Mouse (Mus musculus) embryonic facial prominence, embryonic 14.5 days (tissue): ENCODE data around the gene Gm13279. TPM values are rescaled to one million over a fixed set of nuclear protein-coding genes. Genes with fewer than 3 reads are reported as not detected.
A peak's percentile ranks its signal among the peaks of the same experiment; 100 is the strongest.
"Not testable (repeated sequence)": the region's sequence is repeated elsewhere in the genome, so short reads cannot be mapped to it uniquely, and the experiment has no call there.

ENCODE experiments used
- ATAC-seq: fragments of 200-750 bp; cut with Nextera tagmentation; 2 replicates; pipeline ENCODE4 v1.8.0; 2017; ENCODE audit warnings: low read depth, moderate number of reproducible peaks, moderate TSS enrichment
- DNase-seq: peaks from one replicate; pipeline ENCODE4 v3.0.0-alpha.2; 2015; ENCODE audit warnings: low spot score
- H3K27ac ChIP-seq: fragments of 300-500 bp; sonication (generic); replicated peaks from 2 replicates; pipeline ENCODE4 v1.5.1; 2014; ENCODE audit warnings: low read depth, mild to moderate bottlenecking, low read length, moderate library complexity
- H3K27me3 ChIP-seq: fragments of 300-500 bp; sonication (generic); replicated peaks from 2 replicates; pipeline ENCODE4 v1.6.1; 2014; ENCODE audit warnings: low read length; ENCODE audit not compliant: control insufficient read depth, insufficient read depth
- H3K36me3 ChIP-seq: fragments of 300-500 bp; sonication (generic); 2 replicates; pipeline ENCODE4 v1.6.1; 2014; ENCODE audit warnings: low read length, mixed read lengths; ENCODE audit not compliant: control insufficient read depth, insufficient read depth
- H3K4me1 ChIP-seq: fragments of 300-500 bp; sonication (generic); 2 replicates; pipeline ENCODE4 v1.6.1; 2014; ENCODE audit warnings: antibody characterized with exemption, low read length; ENCODE audit not compliant: control insufficient read depth, insufficient read depth
- H3K4me2 ChIP-seq: fragments of 300-500 bp; sonication (generic); 2 replicates; pipeline ENCODE4 v1.6.1; 2014; ENCODE audit warnings: low read depth, mild to moderate bottlenecking, low read length, moderate library complexity, mixed read lengths
- H3K4me3 ChIP-seq: fragments of 300-500 bp; sonication (generic); 2 replicates; pipeline ENCODE4 v1.5.1; 2014; ENCODE audit warnings: low read depth, mild to moderate bottlenecking, low read length
- H3K9ac ChIP-seq: fragments of 300-500 bp; sonication (generic); 2 replicates; pipeline ENCODE4 v1.6.1; 2014; ENCODE audit warnings: low read depth, mild to moderate bottlenecking, low read length, moderate library complexity, mixed read lengths
- H3K9me3 ChIP-seq: fragments of 300-500 bp; sonication (generic); 2 replicates; pipeline ENCODE4 v1.6.1; 2016; ENCODE audit warnings: low read length; ENCODE audit not compliant: control insufficient read depth
- WGBS: fragments of 180-500 bp; shearing (Covaris S2); extraction: QIAGEN DNeasy Blood & Tissue Kit; methylation state at CpG from one replicate; pipeline ENCODE4 v1.1.7; 2014; 5-methylcytosine and 5-hydroxymethylcytosine counted together
- polyA plus RNA-seq: library from polyadenylated mRNA; unstranded; fragments of >200 nt; fragmentation: Nextera tagmentation; extraction: Ambion mirVana; gene quantifications from 2 replicates; pipeline ENCODE4 v1.2.1, GENCODE M21; 2014

The Gm13279 gene
- polyA plus RNA-seq, result not detected in 2 replicates

DNA sequence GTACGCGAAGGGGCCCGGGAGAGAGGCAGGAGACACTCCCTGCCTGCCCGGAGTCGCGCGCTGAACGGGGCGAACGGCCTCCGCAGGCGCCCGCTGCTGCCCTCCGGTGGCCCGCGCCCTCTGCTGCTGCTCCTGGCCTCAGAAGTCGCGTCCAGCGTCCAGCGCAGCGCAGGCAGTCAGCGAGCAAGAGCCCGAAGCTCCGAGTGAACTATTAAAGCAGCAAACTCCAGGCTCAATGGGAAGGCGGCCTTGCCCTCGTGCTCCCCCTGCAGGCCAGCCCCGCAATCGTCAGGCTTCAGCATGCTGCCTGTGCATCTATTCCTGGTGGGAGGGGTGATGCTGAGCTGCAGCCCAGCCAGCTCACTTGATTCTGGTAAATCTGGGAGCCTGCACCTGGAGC is at the start of gene Gm13279:
Gene Gm13279, plus strand, starts transcription at position 301 of the 400 bp plus-strand sequence.
- not testable (repeated sequence) for H3K4me1 ChIP-seq, H3K27ac ChIP-seq, H3K4me2 ChIP-seq, ATAC-seq, H3K4me3 ChIP-seq, H3K9me3 ChIP-seq, H3K36me3 ChIP-seq, DNase-seq, H3K27me3 ChIP-seq, H3K9ac ChIP-seq
- no CpG with 5 or more reads among the region's 28 CpGs for WGBS

GRCm38 (mm10) chr4:88749926-88750325 is 47.3 kb upstream of the Gm13279 start:
- no peaks in the 10 kb centered on the region for H3K36me3 ChIP-seq
- H3K4me1 ChIP-seq, result no peaks in the 10 kb centered on the region
- ATAC-seq (no peak), DNase-seq (no peak)
- 26% methylated on average over 6 of the region's 6 CpGs for WGBS
- H3K27ac ChIP-seq, result no peak overlapping the region
- H3K9ac ChIP-seq, result no peak overlapping the region
- no peaks in the 10 kb centered on the region for H3K27me3 ChIP-seq
- no peaks in the 10 kb centered on the region for H3K9me3 ChIP-seq
- no peak overlapping the region for H3K4me3 ChIP-seq
- no peak overlapping the region for H3K4me2 ChIP-seq

- H3K36me3 ChIP-seq, H3K27me3 ChIP-seq, H3K9ac ChIP-seq, H3K4me3 ChIP-seq, DNase-seq, H3K4me1 ChIP-seq, ATAC-seq, H3K9me3 ChIP-seq, H3K27ac ChIP-seq, H3K4me2 ChIP-seq: not testable (repeated sequence)
- WGBS, result 75% methylated on average over 12 of the region's 15 CpGs
These were observed 42.3 kb upstream of the Gm13279 start, which contains the start of gene Gm13271 for GRCm38 (mm10) chr4:88754818-88755340. Gene Gm13271, plus strand, starts transcription at chr4:88754868.

- Histone ChIP-seq H3K27ac (peak overlapping the region; percentile 93), H3K4me3 (peak overlapping the region; percentile 49), H3K9ac (peak overlapping the region; percentile 75), H3K4me2 (peak overlapping the region; percentile 68)
- H3K4me1 ChIP-seq, H3K9me3 ChIP-seq, H3K36me3 ChIP-seq, H3K27me3 ChIP-seq, ATAC-seq: not testable (repeated sequence)
- DNase-seq, result peak; percentile 14
- WGBS, result 11% methylated on average over 28 of the region's 31 CpGs
These were observed 40.4 kb upstream of the Gm13279 start for GRCm38 (mm10) chr4:88756581-88757513.

DNA sequence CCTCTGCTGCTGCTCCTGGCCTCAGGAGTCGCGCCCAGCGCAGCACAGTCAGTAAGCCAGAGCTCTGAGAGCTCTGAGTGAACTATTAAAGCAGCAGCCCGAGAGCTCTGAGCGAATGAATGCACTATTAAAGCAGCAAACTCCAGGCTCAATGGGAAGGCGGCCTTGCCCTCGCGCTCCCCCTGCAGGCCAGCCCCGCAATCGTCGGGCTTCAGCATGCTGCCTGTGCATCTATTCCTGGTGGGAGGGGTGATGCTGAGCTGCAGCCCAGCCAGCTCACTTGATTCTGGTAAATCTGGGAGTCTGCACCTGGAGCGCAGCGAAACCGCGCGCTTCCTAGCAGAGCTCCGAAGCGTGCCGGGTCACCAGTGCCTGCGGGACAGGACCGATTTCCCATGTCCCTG is 39.6 kb upstream of the Gm13279 start:
- H3K27me3 ChIP-seq, H3K9me3 ChIP-seq, H3K36me3 ChIP-seq, H3K4me1 ChIP-seq: not testable (repeated sequence)
- DNase-seq, result peak; percentile 97
- 0% methylated on average over 8 of the region's 21 CpGs for WGBS
- Histone ChIP-seq H3K4me2 (peak overlapping the region; percentile 68), H3K27ac (peak overlapping the region; percentile 93), H3K9ac (peak overlapping the region; percentile 75), H3K4me3 (peak overlapping the region; percentile 49)
- ATAC-seq, result peak; percentile 100

GRCm38 (mm10) chr4:88758751-88759150 is 38.4 kb upstream of the Gm13279 start:
- ATAC-seq, H3K4me3 ChIP-seq, H3K4me1 ChIP-seq, H3K9me3 ChIP-seq, H3K27me3 ChIP-seq, H3K9ac ChIP-seq, H3K4me2 ChIP-seq, DNase-seq, H3K36me3 ChIP-seq, H3K27ac ChIP-seq: not testable (repeated sequence)
- WGBS, result 89% methylated on average over 7 of the region's 9 CpGs

- not testable (repeated sequence) for H3K9me3 ChIP-seq, H3K36me3 ChIP-seq, H3K27me3 ChIP-seq, DNase-seq, ATAC-seq, H3K4me1 ChIP-seq
- WGBS, result 24% methylated on average over 8 of the region's 14 CpGs
- Histone ChIP-seq H3K4me3 (peak within 1 kb of the TSS; percentile 34), H3K9ac (peak within 1 kb of the TSS; percentile 53; the same call in 1 of the 2 replicates), H3K4me2 (peak within 1 kb of the TSS; percentile 51), H3K27ac (peak within 1 kb of the TSS; percentile 39; the same call in 1 of the 2 replicates)
These were observed 37.5 kb upstream of the Gm13279 start, which contains the start of gene Gm13283 for GRCm38 (mm10) chr4:88759610-88760268. Gene Gm13283, plus strand, starts transcription at chr4:88760119.

- not testable (repeated sequence) for H3K9me3 ChIP-seq, ATAC-seq, H3K36me3 ChIP-seq, H3K27me3 ChIP-seq, H3K4me1 ChIP-seq
- H3K27ac ChIP-seq, result peak overlapping the region; percentile 39; the same call in 1 of the 2 replicates
- 0% methylated on average over 10 of the region's 28 CpGs for WGBS
- H3K4me3 ChIP-seq, result peak overlapping the region; percentile 34
- peak overlapping the region; percentile 53; the same call in 1 of the 2 replicates for H3K9ac ChIP-seq
- H3K4me2 ChIP-seq, result peak overlapping the region; percentile 51
- DNase-seq, result peak; percentile 92
These were observed 36.8 kb upstream of the Gm13279 start for GRCm38 (mm10) chr4:88760431-88760830.
